Mouse (Mus musculus): ENCODE measurements around the gene Rnpep.

- no peak for TF ChIP-seq CTCF (conservative IDR thresholded peaks at IDR 0.05 in 1 of 2, IDR thresholded peaks at IDR 0.05 in 1 of 2; ENCODE audit: low read depth in 2 of 2, low read length in 2 of 2)
- TF ChIP-seq SIN3A (IDR thresholded peaks at IDR 0.05; ENCODE audit: low read length): no peak
- TF ChIP-seq E2F4 (IDR thresholded peaks at IDR 0.05; ENCODE audit: insufficient replicate concordance, low read depth, low read length): no peak
- TF ChIP-seq ZC3H11A (IDR thresholded peaks at IDR 0.05; ENCODE audit: low read depth, low read length): no peak
- no peak for TF ChIP-seq ZNF384 (IDR thresholded peaks at IDR 0.05; ENCODE audit: low read depth, low read length)
- TF ChIP-seq UBTF (IDR thresholded peaks at IDR 0.05; ENCODE audit: low read depth, low read length): no peak
- no peak for TF ChIP-seq ETS1 (conservative IDR thresholded peaks at IDR 0.05; ENCODE audit: low read depth, low read length)
- TF ChIP-seq HCFC1 (IDR thresholded peaks at IDR 0.05; ENCODE audit: low read depth, low read length): peak; percentile 76
These were observed 35.4 kb downstream of the Rnpep start for GRCm38 (mm10) chr1:135248434-135248850.

Measured in CH12.LX (cell line).